Mouse (Mus musculus) neural tube, embryonic 15.5 days (tissue): ENCODE results near the gene Iqschfp. TPM values are rescaled to one million over a fixed set of nuclear protein-coding genes. Genes with fewer than 3 reads are reported as not detected.

Experiments used
- ATAC-seq: fragments of 200-750 bp; cut with Nextera tagmentation; 2 replicates; pipeline ENCODE4 v1.8.0; 2017; ENCODE audit warnings: mild to moderate bottlenecking, moderate TSS enrichment, moderate library complexity; ENCODE audit not compliant: low FRiP score
- H3K27ac ChIP-seq: fragments of 300-500 bp; sonication (generic); replicated peaks from 2 replicates; pipeline ENCODE4 v1.5.1; 2015; ENCODE audit warnings: mild to moderate bottlenecking, inconsistent platforms
- H3K27me3 ChIP-seq: fragments of 300-500 bp; sonication (generic); replicated peaks from 2 replicates; pipeline ENCODE4 v1.6.1; 2015; ENCODE audit warnings: inconsistent platforms
- H3K36me3 ChIP-seq: fragments of 300-500 bp; sonication (generic); 2 replicates; pipeline ENCODE4 v1.6.1; 2015; ENCODE audit warnings: inconsistent platforms
- H3K4me1 ChIP-seq: fragments of 300-500 bp; sonication (generic); 2 replicates; pipeline ENCODE4 v1.6.1; 2015; ENCODE audit warnings: inconsistent platforms
- H3K4me2 ChIP-seq: fragments of 300-500 bp; sonication (generic); 2 replicates; pipeline ENCODE4 v1.6.1; 2015; ENCODE audit warnings: inconsistent platforms, mild to moderate bottlenecking, moderate library complexity
- H3K4me3 ChIP-seq: fragments of 300-500 bp; sonication (generic); replicated peaks from 2 replicates; pipeline ENCODE4 v1.5.1; 2015; ENCODE audit warnings: mild to moderate bottlenecking, inconsistent platforms
- H3K9ac ChIP-seq: fragments of 300-500 bp; sonication (generic); replicated peaks from 2 replicates; pipeline ENCODE4 v1.6.1; 2015; ENCODE audit warnings: mild to moderate bottlenecking, inconsistent platforms
- H3K9me3 ChIP-seq: fragments of 300-500 bp; sonication (generic); replicated peaks from 2 replicates; pipeline ENCODE4 v1.6.1; 2016; ENCODE audit warnings: inconsistent platforms
- WGBS: fragments of 180-500 bp; shearing (Covaris S2); methylation state at CpG from one replicate; pipeline ENCODE4 v1.1.7; 2015; ENCODE audit warnings: mixed read lengths; 5-methylcytosine and 5-hydroxymethylcytosine counted together
- polyA plus RNA-seq: library from polyadenylated mRNA; unstranded; fragments of >200 nt; fragmentation: Nextera tagmentation; extraction: Ambion mirVana; gene quantifications from 2 replicates; pipeline ENCODE4 v1.2.1, GENCODE M21; 2015

Gene Iqschfp
- polyA plus RNA-seq, 1 experiment from 2014 or later, result 7.2 TPM

GRCm38 (mm10) chr3:68178248-68178647 lies 286.2 kb downstream of the Iqschfp start:
- Histone ChIP-seq H3K4me1 (no peaks in the 10 kb centered on the region), H3K27me3 (no peaks in the 10 kb centered on the region), H3K9ac (no peak overlapping the region), H3K27ac (no peak overlapping the region), H3K9me3 (no peaks in the 10 kb centered on the region), H3K4me3 (no peak overlapping the region), H3K36me3 (no peaks in the 10 kb centered on the region), H3K4me2 (no peak overlapping the region)
- 47% methylated on average over 1 of the region's 1 CpGs for WGBS
- no peak for ATAC-seq

GRCm38 (mm10) chr3:68187471-68187870 lies 295.4 kb downstream of the Iqschfp start:
- no peaks in the 10 kb centered on the region for H3K36me3 ChIP-seq
- H3K4me3 ChIP-seq, result no peak overlapping the region
- ATAC-seq, result no peak
- H3K27ac ChIP-seq, result no peak overlapping the region
- no peak overlapping the region for H3K4me2 ChIP-seq
- 57% methylated on average over 8 of the region's 8 CpGs for WGBS
- no peaks in the 10 kb centered on the region for H3K9me3 ChIP-seq
- H3K9ac ChIP-seq, result no peak overlapping the region
- H3K4me1 ChIP-seq, result peaks cover 5% of the 10 kb centered on the region; the same call in 1 of the 2 replicates
- H3K27me3 ChIP-seq, result no peaks in the 10 kb centered on the region

DNA sequence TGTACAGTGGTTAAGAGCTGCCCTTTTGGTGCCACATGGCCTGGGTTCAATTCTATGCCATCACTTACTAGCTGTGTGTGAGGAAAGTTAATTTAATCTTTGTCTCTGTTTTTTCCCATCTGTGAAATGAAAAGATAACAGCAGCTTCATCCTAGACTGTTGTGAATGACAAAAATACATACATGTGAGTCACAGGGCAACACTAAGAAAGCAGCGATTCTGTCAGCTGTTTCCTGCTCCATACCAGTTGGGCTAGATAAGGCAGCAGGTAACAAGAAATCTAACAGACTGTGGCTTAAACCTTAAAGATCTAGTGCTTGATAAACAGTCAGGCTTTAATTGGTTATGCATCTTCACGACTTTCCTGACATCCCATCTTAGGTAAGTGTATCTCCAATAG lies 297.1 kb downstream of the Iqschfp start:
- Histone ChIP-seq H3K9ac (no peak overlapping the region), H3K36me3 (no peaks in the 10 kb centered on the region), H3K27me3 (no peaks in the 10 kb centered on the region), H3K4me3 (no peak overlapping the region), H3K4me2 (no peak overlapping the region), H3K9me3 (no peaks in the 10 kb centered on the region), H3K4me1 (peaks cover 5% of the 10 kb centered on the region; the same call in 1 of the 2 replicates), H3K27ac (no peak overlapping the region)
- ATAC-seq, result no peak
- 89% methylated on average over 2 of the region's 2 CpGs for WGBS

- Histone ChIP-seq H3K27me3 (no peaks in the 10 kb centered on the region), H3K4me2 (no peak overlapping the region), H3K27ac (no peak overlapping the region), H3K36me3 (no peaks in the 10 kb centered on the region), H3K4me3 (no peak overlapping the region), H3K9me3 (no peaks in the 10 kb centered on the region), H3K4me1 (no peaks in the 10 kb centered on the region), H3K9ac (no peak overlapping the region)
- no peak for ATAC-seq
- WGBS, result 68% methylated on average over 1 of the region's 1 CpGs
Observed at GRCm38 (mm10) chr3:68196933-68197332, 304.9 kb downstream of the Iqschfp start.

GRCm38 (mm10) chr3:68201214-68201613 lies 309.2 kb downstream of the Iqschfp start:
- no peak overlapping the region for H3K4me2 ChIP-seq
- H3K9me3 ChIP-seq, result no peaks in the 10 kb centered on the region
- no peak overlapping the region for H3K27ac ChIP-seq
- ATAC-seq, result no peak
- H3K9ac ChIP-seq, result no peak overlapping the region
- 13% methylated on average over 1 of the region's 1 CpGs for WGBS
- H3K36me3 ChIP-seq, result no peaks in the 10 kb centered on the region
- no peak overlapping the region for H3K4me3 ChIP-seq
- H3K4me1 ChIP-seq, result peaks cover 11% of the 10 kb centered on the region
- no peaks in the 10 kb centered on the region for H3K27me3 ChIP-seq

GRCm38 (mm10) chr3:68202162-68202902 lies 310.3 kb downstream of the Iqschfp start:
- no peak for ATAC-seq
- WGBS, result 20% methylated on average over 4 of the region's 4 CpGs
- Histone ChIP-seq H3K27ac (no peak overlapping the region), H3K36me3 (no peaks in the 10 kb centered on the region), H3K9me3 (no peaks in the 10 kb centered on the region), H3K4me2 (no peak overlapping the region), H3K4me1 (peaks cover 11% of the 10 kb centered on the region), H3K27me3 (no peaks in the 10 kb centered on the region), H3K9ac (no peak overlapping the region), H3K4me3 (no peak overlapping the region)

DNA sequence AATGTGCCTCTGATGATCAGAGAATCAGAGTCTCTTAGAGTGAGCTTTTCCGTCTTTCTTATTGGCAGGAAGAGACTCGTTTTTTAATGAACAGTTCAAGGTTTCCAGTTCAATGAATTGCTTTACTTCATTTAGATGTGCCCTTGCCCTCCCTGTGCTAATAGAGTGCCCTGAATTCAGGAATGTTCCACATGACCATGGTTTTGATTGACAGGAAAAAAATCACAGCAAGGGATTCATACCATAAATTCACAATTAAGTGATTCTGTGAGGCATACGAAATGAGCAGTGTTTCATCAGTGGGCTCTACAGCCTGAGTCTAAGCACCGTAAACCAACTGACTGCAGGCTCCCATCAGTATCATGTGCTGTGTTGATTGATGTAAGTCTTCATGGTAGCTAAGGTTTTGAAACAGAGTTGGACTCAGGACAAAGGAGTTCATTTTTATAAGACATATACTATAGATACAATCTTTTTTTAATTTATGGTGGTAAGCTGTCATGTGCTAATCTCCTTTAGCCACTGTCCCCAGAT lies 312.0 kb downstream of the Iqschfp start:
- no peak for ATAC-seq
- no peaks in the 10 kb centered on the region for H3K27me3 ChIP-seq
- no peak overlapping the region for H3K27ac ChIP-seq
- no peak overlapping the region for H3K4me2 ChIP-seq
- peaks cover 14% of the 10 kb centered on the region for H3K4me1 ChIP-seq
- WGBS, result 29% methylated on average over 4 of the region's 4 CpGs
- no peak overlapping the region for H3K4me3 ChIP-seq
- no peaks in the 10 kb centered on the region for H3K36me3 ChIP-seq
- H3K9me3 ChIP-seq, result no peaks in the 10 kb centered on the region
- H3K9ac ChIP-seq, result no peak overlapping the region

GRCm38 (mm10) chr3:68210422-68210821 lies 318.4 kb downstream of the Iqschfp start:
- no peak for ATAC-seq
- Histone ChIP-seq H3K4me2 (no peak overlapping the region), H3K27ac (no peak overlapping the region), H3K9me3 (no peaks in the 10 kb centered on the region), H3K9ac (no peak overlapping the region), H3K27me3 (no peaks in the 10 kb centered on the region), H3K36me3 (no peaks in the 10 kb centered on the region), H3K4me1 (0 out of 2 replicates have a peak, but pooled peaks cover 3% of the 10 kb centered on the region), H3K4me3 (no peak overlapping the region)
- WGBS, result 76% methylated on average over 4 of the region's 4 CpGs

- Histone ChIP-seq H3K9me3 (no peaks in the 10 kb centered on the region), H3K27ac (no peak overlapping the region), H3K27me3 (no peaks in the 10 kb centered on the region), H3K4me2 (no peak overlapping the region), H3K4me3 (no peak overlapping the region), H3K36me3 (no peaks in the 10 kb centered on the region), H3K9ac (no peak overlapping the region), H3K4me1 (peaks cover 6% of the 10 kb centered on the region; the same call in 1 of the 2 replicates)
- no peak for ATAC-seq
- 98% methylated on average over 3 of the region's 3 CpGs for WGBS
Observed at GRCm38 (mm10) chr3:68221452-68221851, 329.4 kb downstream of the Iqschfp start.

DNA sequence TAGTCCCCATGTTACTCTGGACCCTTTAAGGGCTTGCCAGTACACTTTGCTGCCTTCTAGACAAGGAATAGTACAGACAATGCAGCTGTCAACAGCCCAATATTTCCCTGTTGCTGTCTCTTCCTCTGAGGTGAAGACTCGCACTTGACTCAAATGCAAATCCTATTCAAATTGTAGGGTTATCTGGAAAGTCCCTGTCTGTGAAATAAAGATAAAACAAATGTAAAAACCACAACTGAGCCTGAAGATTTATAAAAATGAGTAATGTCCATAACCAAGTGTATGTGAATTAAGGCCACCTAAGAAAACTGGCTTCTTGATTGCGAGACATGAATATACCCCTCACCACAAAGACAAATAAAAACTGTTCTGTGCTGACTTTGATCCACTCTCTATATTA lies 347.9 kb downstream of the Iqschfp start:
- no peaks in the 10 kb centered on the region for H3K36me3 ChIP-seq
- 0 out of 2 replicates have a peak, but pooled peaks cover 6% of the 10 kb centered on the region for H3K4me1 ChIP-seq
- no peak for ATAC-seq
- H3K27ac ChIP-seq, result no peak overlapping the region
- no peak overlapping the region for H3K9ac ChIP-seq
- H3K27me3 ChIP-seq, result no peaks in the 10 kb centered on the region
- no peak overlapping the region for H3K4me2 ChIP-seq
- 97% methylated on average over 2 of the region's 2 CpGs for WGBS
- no peaks in the 10 kb centered on the region for H3K9me3 ChIP-seq
- H3K4me3 ChIP-seq, result no peak overlapping the region

DNA sequence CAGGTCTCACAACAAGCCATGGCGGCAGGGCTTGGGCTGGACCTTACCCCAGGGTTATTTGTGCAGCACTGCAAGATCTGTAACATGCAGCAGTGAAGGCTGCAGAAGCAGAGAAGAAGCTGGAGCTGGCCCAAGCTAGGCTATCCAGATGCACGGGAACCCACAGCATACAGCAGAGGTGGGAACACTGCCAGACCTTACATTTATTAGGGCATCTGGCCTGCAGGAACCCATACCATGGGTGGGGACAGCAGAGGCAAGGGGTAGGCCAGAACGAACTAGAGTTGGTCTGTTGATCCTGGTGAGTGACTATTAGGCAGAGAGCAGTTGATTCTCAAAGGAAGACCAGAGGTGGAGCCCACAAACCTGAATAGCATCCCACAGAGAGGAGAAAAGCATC lies 351.2 kb downstream of the Iqschfp start:
- Histone ChIP-seq H3K27me3 (no peaks in the 10 kb centered on the region), H3K36me3 (no peaks in the 10 kb centered on the region), H3K9ac (no peak overlapping the region), H3K9me3 (no peaks in the 10 kb centered on the region), H3K4me1 (0 out of 2 replicates have a peak, but pooled peaks cover 4% of the 10 kb centered on the region), H3K27ac (no peak overlapping the region), H3K4me2 (no peak overlapping the region), H3K4me3 (no peak overlapping the region)
- ATAC-seq, result no peak
- 79% methylated on average over 3 of the region's 3 CpGs for WGBS

GRCm38 (mm10) chr3:68246154-68246553 lies 354.1 kb downstream of the Iqschfp start:
- Histone ChIP-seq H3K27me3 (no peaks in the 10 kb centered on the region), H3K4me1 (0 out of 2 replicates have a peak, but pooled peaks cover 4% of the 10 kb centered on the region), H3K27ac (0 out of 2 replicates have a peak overlapping the region, but pooled peaks have one; percentile 33), H3K4me2 (no peak overlapping the region), H3K9me3 (no peaks in the 10 kb centered on the region), H3K4me3 (no peak overlapping the region), H3K36me3 (no peaks in the 10 kb centered on the region), H3K9ac (no peak overlapping the region)
- ATAC-seq, result no peak
- WGBS, result 53% methylated on average over 4 of the region's 4 CpGs
